Mouse (Mus musculus) erythroblast, embryonic 14.5 days (primary cell): Measurements from ENCODE around the gene Ddias. TPM values are rescaled to one million over a fixed set of nuclear protein-coding genes. Genes with fewer than 3 reads are reported as not detected.

Experiments
- H3K27me3 ChIP-seq: 2 replicates; pipeline ENCODE4 v1.6.1; 2012; ENCODE audit warnings: inconsistent platforms; ENCODE audit not compliant: control insufficient read depth
- H3K36me3 ChIP-seq: 2 replicates; pipeline ENCODE4 v1.6.1; 2012; ENCODE audit warnings: mild to moderate bottlenecking, inconsistent platforms; ENCODE audit not compliant: control insufficient read depth
- H3K4me1 ChIP-seq: 2 replicates; pipeline ENCODE4 v1.6.1; 2012; ENCODE audit warnings: inconsistent platforms; ENCODE audit not compliant: control insufficient read depth
- H3K4me3 ChIP-seq: replicated peaks from 2 replicates; pipeline ENCODE3; 2012; ENCODE audit warnings: moderate library complexity, mild to moderate bottlenecking, inconsistent platforms
- H3K9me3 ChIP-seq: 2 replicates; pipeline ENCODE4 v1.6.1; 2012; ENCODE audit warnings: low read length, inconsistent platforms, mixed read lengths; ENCODE audit not compliant: control insufficient read depth
- GATA1 ChIP-seq: IDR thresholded peaks from 2 replicates; pipeline ENCODE4 v1.6.1; 2012; ENCODE audit warnings: low read length, inconsistent platforms, mixed read lengths
- TAL1 ChIP-seq: IDR thresholded peaks from 3 replicates; pipeline ENCODE4 v1.6.1; 2012; ENCODE audit warnings: low read length, inconsistent platforms, mixed read lengths
- polyA plus RNA-seq: library from polyadenylated mRNA; stranded (reverse); fragments of >175 nt; gene quantifications from 2 replicates; pipeline ENCODE4 v1.2.3, GENCODE M21; 2012

Ddias gene
- polyA plus RNA-seq, 1 experiment, result 0.55 TPM

DNA sequence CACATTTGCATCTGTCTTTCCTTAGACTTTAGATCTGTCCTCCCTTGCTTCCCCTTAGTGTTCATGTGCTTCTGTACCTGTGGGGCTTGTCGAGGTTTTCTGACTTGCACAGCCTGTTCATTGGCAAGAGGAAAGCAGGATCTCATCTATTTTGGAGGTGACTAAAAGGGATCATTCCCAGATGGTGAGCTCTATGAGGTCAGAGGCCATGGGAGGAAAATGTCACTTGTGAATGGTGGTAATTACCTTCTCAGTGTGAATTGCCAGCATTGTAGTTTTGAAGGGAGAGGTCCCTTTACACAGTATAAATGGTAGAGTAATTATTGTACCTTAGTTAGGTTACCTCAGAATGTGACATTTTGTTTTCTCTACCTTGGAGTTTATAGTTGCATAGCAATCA is 16.2 kb upstream of the Ddias start:
- H3K4me1 ChIP-seq, result peaks cover 42% of the 10 kb centered on the region
- H3K9me3 ChIP-seq, result no peaks in the 10 kb centered on the region
- no peak for TF ChIP-seq GATA1
- no peak for TF ChIP-seq TAL1
- H3K36me3 ChIP-seq, result peaks cover 61% of the 10 kb centered on the region
- no peak overlapping the region for H3K4me3 ChIP-seq
- H3K27me3 ChIP-seq, result no peaks in the 10 kb centered on the region

DNA sequence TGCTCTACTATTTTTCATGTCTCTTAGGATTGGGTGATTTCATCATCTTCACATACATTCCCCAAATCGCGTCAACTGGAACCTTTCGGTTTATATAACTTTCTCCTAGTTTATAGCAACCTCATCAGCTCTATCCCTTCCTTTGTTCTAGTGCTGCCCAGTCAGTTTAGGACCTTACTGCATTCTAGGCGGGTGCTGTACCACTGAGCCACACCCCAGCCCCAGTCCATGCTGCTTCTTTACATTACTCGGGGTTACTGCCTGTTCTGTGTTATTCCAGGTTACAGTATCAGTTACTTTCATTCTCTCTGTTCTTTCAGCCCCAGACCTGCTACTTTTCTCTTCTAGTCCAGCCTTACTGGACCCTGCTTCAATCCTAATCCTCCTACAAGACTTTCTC is 13.2 kb upstream of the Ddias start:
- peak overlapping the region; percentile 9 for H3K4me3 ChIP-seq
- H3K9me3 ChIP-seq, result no peaks in the 10 kb centered on the region
- peaks cover 72% of the 10 kb centered on the region for H3K4me1 ChIP-seq
- H3K36me3 ChIP-seq, result peaks cover 80% of the 10 kb centered on the region
- TF ChIP-seq GATA1, result no peak
- TF ChIP-seq TAL1, result no peak
- no peaks in the 10 kb centered on the region for H3K27me3 ChIP-seq

DNA sequence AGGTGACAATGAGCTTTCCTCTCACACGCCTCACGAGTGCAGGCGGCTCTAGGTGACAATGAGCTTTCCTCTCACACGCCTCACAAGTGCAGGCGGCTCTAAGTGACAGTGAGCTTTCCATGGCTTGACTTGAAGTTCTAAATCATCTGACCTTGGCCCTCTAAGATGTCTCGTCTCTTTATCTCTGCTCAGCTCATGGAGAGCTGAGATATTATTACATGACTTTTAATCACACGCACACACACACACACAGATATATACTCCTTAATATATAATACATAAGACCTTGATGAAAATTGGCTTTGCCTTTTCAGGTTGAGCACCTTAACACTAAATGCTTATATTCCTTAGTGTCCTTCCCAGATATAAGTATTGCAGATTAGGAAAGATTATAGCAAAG is 12.8 kb upstream of the Ddias start:
- Histone ChIP-seq H3K9me3 (no peaks in the 10 kb centered on the region), H3K36me3 (peaks cover 80% of the 10 kb centered on the region), H3K4me1 (peaks cover 76% of the 10 kb centered on the region), H3K27me3 (no peaks in the 10 kb centered on the region), H3K4me3 (peak overlapping the region; percentile 25)
- TF ChIP-seq TAL1 (no peak), GATA1 (no peak; the same call in 1 of the 2 replicates)

DNA sequence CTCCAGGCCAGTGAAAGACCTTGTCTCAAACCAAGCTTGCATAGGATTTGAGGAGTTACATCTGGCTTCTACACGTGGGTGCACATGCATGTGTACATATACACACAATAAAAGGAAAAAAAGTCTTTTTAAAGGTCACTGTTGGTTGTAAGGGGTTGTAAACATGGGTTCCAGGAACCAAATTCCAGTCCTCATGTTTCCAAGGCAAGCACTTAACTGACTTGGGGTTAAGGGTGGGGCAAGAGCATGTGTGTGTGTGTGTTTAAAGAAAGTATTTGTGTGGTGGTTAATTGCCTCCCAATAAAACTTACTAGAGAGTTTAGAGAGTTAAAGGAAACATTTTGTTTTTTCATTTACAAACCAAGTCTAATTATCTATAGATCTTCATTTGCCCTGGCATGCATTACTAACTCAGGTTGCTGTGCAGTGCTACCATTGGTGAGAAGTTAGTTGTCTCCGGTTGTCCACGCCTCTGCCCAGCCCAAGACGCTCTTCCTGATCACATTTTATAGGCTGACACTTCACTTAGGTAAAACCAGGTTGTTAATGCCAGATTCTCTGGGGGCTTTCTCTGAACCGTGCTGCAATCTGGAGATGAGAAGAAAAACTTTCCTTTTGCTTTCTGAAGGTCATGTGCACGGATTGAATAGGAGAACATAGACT is 11.1 kb upstream of the Ddias start:
- H3K27me3 ChIP-seq, result no peaks in the 10 kb centered on the region
- H3K4me1 ChIP-seq, result peaks cover 89% of the 10 kb centered on the region
- peak overlapping the region; percentile 27 for H3K4me3 ChIP-seq
- H3K9me3 ChIP-seq, result no peaks in the 10 kb centered on the region
- TF ChIP-seq TAL1 (no peak), GATA1 (no peak)
- H3K36me3 ChIP-seq, result peaks cover 79% of the 10 kb centered on the region

DNA sequence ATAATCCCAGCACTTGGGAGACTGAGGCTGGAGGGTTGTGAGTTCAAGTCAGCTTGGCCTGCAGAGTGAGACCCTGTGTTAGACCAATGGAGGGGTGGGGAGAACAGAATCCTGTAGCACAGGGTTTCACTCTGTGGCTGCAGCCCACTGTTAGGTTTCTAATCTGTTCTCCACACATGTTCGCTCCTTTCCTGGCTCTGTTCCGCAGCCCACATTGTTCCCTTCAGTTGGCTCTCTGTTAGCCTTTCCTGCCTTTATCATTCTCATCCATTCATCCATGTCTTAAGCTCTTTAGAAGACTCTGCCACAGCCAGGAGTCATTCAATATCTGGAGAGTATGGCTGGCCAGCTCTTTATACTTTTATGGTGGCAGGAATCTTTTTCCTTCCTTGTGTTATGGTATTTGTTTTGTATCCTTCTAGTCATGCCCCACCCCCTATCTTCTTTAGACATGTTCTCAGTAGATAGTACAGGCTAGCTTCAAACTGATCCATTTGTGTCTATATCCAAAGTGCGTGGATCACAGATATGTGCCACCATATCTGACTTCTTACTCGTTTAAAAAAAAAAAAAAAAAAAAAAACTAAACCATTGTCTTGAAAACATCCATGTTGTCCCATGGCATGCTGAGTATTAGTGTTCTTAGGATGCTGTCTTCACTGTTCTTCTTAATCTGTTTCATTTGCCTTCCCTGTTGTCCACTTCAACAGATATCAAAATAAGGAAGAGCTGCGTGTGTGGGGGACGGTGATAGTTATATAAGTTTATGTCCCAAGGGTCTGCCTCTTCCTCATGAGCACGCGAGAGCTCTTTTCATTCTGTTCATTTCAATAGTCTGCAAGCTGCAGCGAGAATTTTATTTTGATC is 10.0 kb upstream of the Ddias start:
- Histone ChIP-seq H3K4me1 (peaks cover 92% of the 10 kb centered on the region), H3K9me3 (no peaks in the 10 kb centered on the region), H3K4me3 (peak overlapping the region; percentile 21), H3K27me3 (no peaks in the 10 kb centered on the region), H3K36me3 (peaks cover 76% of the 10 kb centered on the region)
- TF ChIP-seq GATA1, result peak; percentile 15; the same call in 1 of the 2 replicates
- TF ChIP-seq TAL1, result peak; percentile 56; the same call in 2 of the 3 replicates

- Histone ChIP-seq H3K9me3 (no peaks in the 10 kb centered on the region), H3K27me3 (no peaks in the 10 kb centered on the region), H3K4me3 (peak overlapping the region; percentile 12), H3K36me3 (peaks cover 42% of the 10 kb centered on the region), H3K4me1 (peaks cover 83% of the 10 kb centered on the region)
- TF ChIP-seq TAL1 (no peak), GATA1 (0 out of 2 replicates have a peak, but pooled peaks have one; percentile 19)
Measured at GRCm38 (mm10) chr7:92878575-92879285, 4.7 kb upstream of the Ddias start.

DNA sequence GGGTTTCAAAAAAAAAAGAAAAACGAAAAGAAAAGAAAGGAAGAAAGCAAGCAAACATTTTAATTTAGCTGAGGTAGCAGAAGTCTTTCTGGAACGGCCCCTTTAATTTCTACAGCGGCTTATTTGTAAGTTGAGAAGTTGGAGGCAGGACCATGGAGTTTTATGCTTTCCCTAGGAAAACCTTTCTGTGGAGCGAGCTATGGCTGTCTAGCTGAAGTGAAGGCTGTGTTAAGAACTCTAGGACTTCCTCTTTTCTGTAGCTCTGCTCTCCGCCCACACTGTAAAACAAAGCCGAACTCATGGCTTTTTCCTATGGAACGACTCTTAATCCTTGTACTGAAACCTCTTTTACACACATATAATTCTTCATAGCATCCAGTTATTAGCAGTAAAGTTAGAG is 2.5 kb upstream of the Ddias start:
- Histone ChIP-seq H3K9me3 (no peaks in the 10 kb centered on the region), H3K36me3 (peaks cover 27% of the 10 kb centered on the region), H3K4me1 (peaks cover 74% of the 10 kb centered on the region), H3K27me3 (no peaks in the 10 kb centered on the region), H3K4me3 (peak overlapping the region; percentile 86)
- TF ChIP-seq TAL1 (no peak), GATA1 (no peak)

- H3K4me3 ChIP-seq, result peak overlapping the region; percentile 86
- peaks cover 74% of the 10 kb centered on the region for H3K4me1 ChIP-seq
- H3K36me3 ChIP-seq, result peaks cover 30% of the 10 kb centered on the region
- TF ChIP-seq GATA1, result no peak
- no peak for TF ChIP-seq TAL1
- H3K9me3 ChIP-seq, result no peaks in the 10 kb centered on the region
- H3K27me3 ChIP-seq, result no peaks in the 10 kb centered on the region
Measured at GRCm38 (mm10) chr7:92876066-92876465, 2.0 kb upstream of the Ddias start.
